18 mouse cellular contexts compared by ENCODE assay signal in the genomic region with DNA sequence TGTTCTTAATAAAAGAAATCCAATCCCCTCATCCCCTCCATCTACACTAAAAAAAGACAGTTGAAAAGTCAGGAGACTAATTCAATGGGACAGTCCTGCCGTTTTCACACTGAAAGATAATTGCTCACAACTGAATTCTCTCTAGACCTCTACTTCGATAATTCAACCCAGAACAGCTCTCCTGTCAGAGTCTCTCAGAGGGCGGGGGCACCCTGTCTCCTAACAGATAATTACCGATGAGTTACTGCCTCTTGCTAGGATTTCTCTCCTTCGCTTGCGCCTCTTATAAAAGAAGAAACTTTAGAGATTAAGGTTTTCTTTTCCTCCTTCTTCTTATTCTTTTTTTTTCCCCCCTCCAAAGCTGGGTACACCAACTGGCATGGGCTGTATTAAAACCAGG. TPM values are rescaled to one million over a fixed set of nuclear protein-coding genes. Genes with fewer than 3 reads are reported as not detected.
DNase-seq lines count a peak whose midpoint lies in the region; ATAC-seq lines count a peak whose summit lies in the region.
"Had no signal": no experiment of that assay in that cellular context is flagged by ENCODE, and none has a peak within 500 bp of the region (broad histone marks: within the 10 kb centered on the region; RNA-seq: fewer than 3 reads in every experiment).

No protein-coding gene starts in this region.

- peaks cover 3% of the 10 kb centered on the region for H3K9me3 ChIP-seq in midbrain, embryonic 11.5 days (ENCODE audit: control insufficient read depth, low read length)
- no peaks in the 10 kb centered on the region for H3K9me3 ChIP-seq in midbrain, embryonic 15.5 days
- 0 out of 2 replicates have a peak, but pooled peaks cover 3% of the 10 kb centered on the region for H3K9me3 ChIP-seq in embryonic facial prominence, embryonic 13.5 days
- H3K9me3 ChIP-seq in hindbrain, embryonic 11.5 days (ENCODE audit: control insufficient read depth, low read length): no peaks in the 10 kb centered on the region

- no peak for ATAC-seq in midbrain, embryonic 11.5 days (ENCODE audit: low FRiP score)
- no peak for ATAC-seq in midbrain, embryonic 15.5 days (replicated peaks)
- ATAC-seq in embryonic facial prominence, embryonic 13.5 days (ENCODE audit: insufficient number of reproducible peaks, insufficient read depth, low FRiP score, low TSS enrichment, low read depth): no peak
- ATAC-seq in hindbrain, embryonic 11.5 days (ENCODE audit: low FRiP score): no peak
- ATAC-seq: intestine, embryonic 16.5 days had no signal

- no peak overlapping the region for H3K4me3 ChIP-seq in midbrain, embryonic 11.5 days (ENCODE audit: low read depth, low read length)
- no peak overlapping the region for H3K4me3 ChIP-seq in midbrain, embryonic 15.5 days
- H3K4me3 ChIP-seq in embryonic facial prominence, embryonic 13.5 days: no peak overlapping the region
- H3K4me3 ChIP-seq in hindbrain, embryonic 11.5 days (ENCODE audit: low read depth, low read length): no peak overlapping the region
- H3K4me3 ChIP-seq: embryonic facial prominence, embryonic 15.5 days had no signal

- peaks cover 39% of the 10 kb centered on the region for H3K4me1 ChIP-seq in midbrain, embryonic 11.5 days (ENCODE audit: control insufficient read depth, insufficient read depth, low read length)
- peaks cover 32% of the 10 kb centered on the region for H3K4me1 ChIP-seq in midbrain, embryonic 15.5 days
- peaks cover 29% of the 10 kb centered on the region for H3K4me1 ChIP-seq in embryonic facial prominence, embryonic 13.5 days
- peaks cover 8% of the 10 kb centered on the region for H3K4me1 ChIP-seq in hindbrain, embryonic 11.5 days (replicated peaks; ENCODE audit: control insufficient read depth, insufficient read depth, low read length)

- no peak for DNase-seq in midbrain, embryonic 11.5 days (ENCODE audit: low spot score, missing footprints)
- DNase-seq in hindbrain, embryonic 11.5 days (ENCODE audit: low spot score): peak; percentile 35
- peak; percentile 32 for DNase-seq in retina, postnatal 1 day
- DNase-seq in gastrocnemius, adult 18-20 months (ENCODE audit: low spot score): no peak
- no peak for DNase-seq in left cerebral cortex, adult 18-20 months (ENCODE audit: low spot score in 2 of 2)
- DNase-seq: adrenal gland, postnatal 14 days; cerebellum, adult 9-10 months; gastrocnemius, postnatal 25 days; heart, postnatal 36 days; kidney, postnatal 14 days; thymus, adult 18-20 months had no signal

- H3K4me2 ChIP-seq in midbrain, embryonic 11.5 days: no peak overlapping the region
- no peak overlapping the region for H3K4me2 ChIP-seq in midbrain, embryonic 15.5 days
- H3K4me2 ChIP-seq in embryonic facial prominence, embryonic 13.5 days: 0 out of 2 replicates have a peak overlapping the region, but pooled peaks have one; percentile 18
- H3K4me2 ChIP-seq in hindbrain, embryonic 11.5 days (replicated peaks; ENCODE audit: low read depth, low read length): no peak overlapping the region
- H3K4me2 ChIP-seq: embryonic facial prominence, embryonic 15.5 days; heart, embryonic 11.5 days; liver, embryonic 11.5 days; lung, embryonic 14.5 days had no signal

- peaks cover 32% of the 10 kb centered on the region for H3K27me3 ChIP-seq in midbrain, embryonic 11.5 days (ENCODE audit: control insufficient read depth, insufficient read depth, low read length)
- peaks cover 3% of the 10 kb centered on the region for H3K27me3 ChIP-seq in midbrain, embryonic 15.5 days (replicated peaks)
- peaks cover 58% of the 10 kb centered on the region for H3K27me3 ChIP-seq in embryonic facial prominence, embryonic 13.5 days
- H3K27me3 ChIP-seq in hindbrain, embryonic 11.5 days (ENCODE audit: control insufficient read depth, insufficient read depth, low read length): 0 out of 2 replicates have a peak, but pooled peaks cover 3% of the 10 kb centered on the region

- H3K36me3 ChIP-seq in midbrain, embryonic 11.5 days (ENCODE audit: control insufficient read depth, insufficient read depth, low read length): no peaks in the 10 kb centered on the region
- no peaks in the 10 kb centered on the region for H3K36me3 ChIP-seq in midbrain, embryonic 15.5 days (replicated peaks)
- H3K36me3 ChIP-seq in embryonic facial prominence, embryonic 13.5 days: no peaks in the 10 kb centered on the region
- H3K36me3 ChIP-seq in hindbrain, embryonic 11.5 days (ENCODE audit: control insufficient read depth, insufficient read depth, low read length): no peaks in the 10 kb centered on the region
- H3K36me3 ChIP-seq: embryonic facial prominence, embryonic 15.5 days had no signal

- H3K27ac ChIP-seq in midbrain, embryonic 11.5 days (ENCODE audit: low read depth, low read length): peak overlapping the region; percentile 25; the same call in 1 of the 2 replicates
- H3K27ac ChIP-seq in midbrain, embryonic 15.5 days: no peak overlapping the region
- H3K27ac ChIP-seq in embryonic facial prominence, embryonic 13.5 days: no peak overlapping the region
- H3K27ac ChIP-seq in hindbrain, embryonic 11.5 days (ENCODE audit: low read depth, low read length): no peak overlapping the region
- H3K27ac ChIP-seq: embryonic facial prominence, embryonic 15.5 days had no signal

- H3K9ac ChIP-seq in midbrain, embryonic 11.5 days (ENCODE audit: low read length): no peak overlapping the region
- no peak overlapping the region for H3K9ac ChIP-seq in midbrain, embryonic 15.5 days
- no peak overlapping the region for H3K9ac ChIP-seq in embryonic facial prominence, embryonic 13.5 days
- no peak overlapping the region for H3K9ac ChIP-seq in hindbrain, embryonic 11.5 days (ENCODE audit: low read depth, low read length)
- H3K9ac ChIP-seq: embryonic facial prominence, embryonic 15.5 days; lung, embryonic 14.5 days had no signal

- WGBS in midbrain, embryonic 11.5 days: 37% methylated on average over 6 of the region's 6 CpGs
- 24% methylated on average over 6 of the region's 6 CpGs for WGBS in midbrain, embryonic 15.5 days
- WGBS in embryonic facial prominence, embryonic 13.5 days: 9% methylated on average over 6 of the region's 6 CpGs
- WGBS in hindbrain, embryonic 11.5 days: 24% methylated on average over 6 of the region's 6 CpGs

RNA-seq across cellular contexts. Expression of a gene that starts 34.8 kb away (rescaled TPM):
- polyA plus RNA-seq in midbrain, embryonic 11.5 days (2014; fragmentation: Nextera tagmentation; extraction: Ambion mirVana): 0.70 and 0.72 TPM in 2 replicates
- 0.37 and 0.45 TPM in 2 replicates for polyA plus RNA-seq in midbrain, embryonic 15.5 days (2015; fragmentation: Nextera tagmentation; extraction: Ambion mirVana)
- polyA plus RNA-seq in embryonic facial prominence, embryonic 13.5 days (2015; fragmentation: Nextera tagmentation; extraction: Ambion mirVana): 2.3 and 3.0 TPM in 2 replicates
- 1.2 and 1.3 TPM in 2 replicates for polyA plus RNA-seq in hindbrain, embryonic 11.5 days (2014; fragmentation: Nextera tagmentation; extraction: Ambion mirVana)
- 1 to 10 TPM; 1.9 to 2.1 TPM for total RNA-seq in gastrocnemius, adult 18-20 months (2021)
- 1 to 10 TPM; 5.8 to 6.1 TPM for total RNA-seq in left cerebral cortex, adult 18-20 months (2021)

RNA-seq across cellular contexts. Expression of a gene that starts 44.1 kb away (rescaled TPM):
- 3.7 and 4.3 TPM in 2 replicates for polyA plus RNA-seq in midbrain, embryonic 11.5 days (2014; fragmentation: Nextera tagmentation; extraction: Ambion mirVana)
- polyA plus RNA-seq in midbrain, embryonic 15.5 days (2015; fragmentation: Nextera tagmentation; extraction: Ambion mirVana): 3.3 and 3.7 TPM in 2 replicates
- 2.4 and 3.7 TPM in 2 replicates for polyA plus RNA-seq in embryonic facial prominence, embryonic 13.5 days (2015; fragmentation: Nextera tagmentation; extraction: Ambion mirVana)
- 4.5 and 4.7 TPM in 2 replicates for polyA plus RNA-seq in hindbrain, embryonic 11.5 days (2014; fragmentation: Nextera tagmentation; extraction: Ambion mirVana)
- total RNA-seq in gastrocnemius, adult 18-20 months (2021): 1 to 10 TPM; 1.1 to 2.9 TPM
- 1 to 10 TPM; 7.6 to 8.6 TPM for total RNA-seq in left cerebral cortex, adult 18-20 months (2021)

Comparison
In these comparisons a context has a peak if more than half of its experiments do, and no peak if none do; other contexts are left out.
1. DNase-seq: peak in hindbrain, embryonic 11.5 days (single experiment) and retina, postnatal 1 day (single experiment); none in midbrain, embryonic 11.5 days (single experiment), gastrocnemius, adult 18-20 months (single experiment) and left cerebral cortex, adult 18-20 months (0 of 2).